Mouse (Mus musculus) neural tube, embryonic 14.5 days (tissue): ENCODE data around the gene Kcnd3. TPM values are rescaled to one million over a fixed set of nuclear protein-coding genes. Genes with fewer than 3 reads are reported as not detected.

ENCODE experiments used
- ATAC-seq: fragments of 200-750 bp; cut with Nextera tagmentation; 2 replicates; pipeline ENCODE4 v1.8.0; 2017; ENCODE audit warnings: low read depth, mild to moderate bottlenecking, moderate TSS enrichment, moderate library complexity
- H3K27ac ChIP-seq: fragments of 300-500 bp; sonication (generic); 2 replicates; pipeline ENCODE4 v1.5.1; 2014; ENCODE audit warnings: low read depth, mild to moderate bottlenecking, control low read depth, low read length, moderate library complexity, mixed read lengths
- H3K27me3 ChIP-seq: fragments of 300-500 bp; sonication (generic); 2 replicates; pipeline ENCODE4 v1.6.1; 2014; ENCODE audit warnings: low read length; ENCODE audit not compliant: control insufficient read depth, insufficient read depth
- H3K36me3 ChIP-seq: fragments of 300-500 bp; sonication (generic); 2 replicates; pipeline ENCODE4 v1.6.1; 2014; ENCODE audit warnings: low read length, mixed read lengths; ENCODE audit not compliant: control insufficient read depth, insufficient read depth
- H3K4me1 ChIP-seq: fragments of 300-500 bp; sonication (generic); 2 replicates; pipeline ENCODE4 v1.6.1; 2014; ENCODE audit warnings: low read length; ENCODE audit not compliant: control insufficient read depth, insufficient read depth
- H3K4me2 ChIP-seq: fragments of 300-500 bp; sonication (generic); 2 replicates; pipeline ENCODE4 v1.6.1; 2014; ENCODE audit warnings: mild to moderate bottlenecking, low read depth, low read length, control low read depth
- H3K4me3 ChIP-seq: fragments of 300-500 bp; sonication (generic); 2 replicates; pipeline ENCODE4 v1.5.1; 2014; ENCODE audit warnings: low read depth, low read length, control low read depth, mixed read lengths
- H3K9ac ChIP-seq: fragments of 300-500 bp; sonication (generic); replicated peaks from 2 replicates; pipeline ENCODE4 v1.6.1; 2014; ENCODE audit warnings: low read depth, mild to moderate bottlenecking, control low read depth, low read length, mixed read lengths
- H3K9me3 ChIP-seq: fragments of 300-500 bp; sonication (generic); 2 replicates; pipeline ENCODE4 v1.6.1; 2016; ENCODE audit warnings: low read length; ENCODE audit not compliant: control insufficient read depth
- WGBS: fragments of 180-500 bp; shearing (Covaris S2); extraction: QIAGEN DNeasy Blood & Tissue Kit; methylation state at CpG from one replicate; pipeline ENCODE4 v1.1.7; 2014; 5-methylcytosine and 5-hydroxymethylcytosine counted together
- polyA plus RNA-seq: library from polyadenylated mRNA; unstranded; fragments of >200 nt; fragmentation: Nextera tagmentation; extraction: Ambion mirVana; gene quantifications from 2 replicates; pipeline ENCODE4 v1.2.1, GENCODE M21; 2014

The Kcnd3 gene
- polyA plus RNA-seq, 1 experiment from 2014 or later = 11.6 TPM

DNA sequence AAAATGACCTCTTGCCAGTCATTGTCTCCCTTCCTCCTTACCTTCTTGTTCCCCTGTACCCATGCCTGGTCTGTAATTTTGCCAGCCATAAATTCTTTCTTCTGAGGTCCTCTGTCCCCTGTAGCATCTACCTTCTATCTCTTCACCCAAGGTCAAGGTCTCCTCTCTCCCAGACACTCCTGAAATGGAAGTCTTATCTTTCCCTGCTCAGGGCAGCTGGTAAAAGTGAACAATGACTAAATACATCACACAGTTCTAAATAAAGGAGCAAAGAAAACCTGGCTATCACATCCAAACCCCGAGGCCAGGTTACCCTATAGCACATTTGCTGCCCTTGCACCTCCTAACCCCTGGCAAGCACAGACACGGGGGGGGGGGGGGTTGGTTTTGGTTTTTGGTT lies 208.4 kb downstream of the Kcnd3 start:
- H3K9me3 ChIP-seq = no peaks in the 10 kb centered on the region
- WGBS = 78% methylated on average over 2 of the region's 2 CpGs
- no peak overlapping the region for H3K9ac ChIP-seq
- no peak overlapping the region for H3K4me2 ChIP-seq
- H3K4me1 ChIP-seq = no peaks in the 10 kb centered on the region
- H3K27ac ChIP-seq = no peak overlapping the region
- no peaks in the 10 kb centered on the region for H3K36me3 ChIP-seq
- no peaks in the 10 kb centered on the region for H3K27me3 ChIP-seq
- ATAC-seq = no peak
- H3K4me3 ChIP-seq = no peak overlapping the region

- no peak for ATAC-seq
- Histone ChIP-seq H3K9me3 (no peaks in the 10 kb centered on the region), H3K27ac (no peak overlapping the region), H3K36me3 (no peaks in the 10 kb centered on the region), H3K4me2 (no peak overlapping the region), H3K4me1 (no peaks in the 10 kb centered on the region), H3K4me3 (no peak overlapping the region), H3K27me3 (no peaks in the 10 kb centered on the region), H3K9ac (no peak overlapping the region)
- 85% methylated on average over 8 of the region's 8 CpGs for WGBS
Observed at GRCm38 (mm10) chr3:105663043-105663442, 210.9 kb downstream of the Kcnd3 start.

DNA sequence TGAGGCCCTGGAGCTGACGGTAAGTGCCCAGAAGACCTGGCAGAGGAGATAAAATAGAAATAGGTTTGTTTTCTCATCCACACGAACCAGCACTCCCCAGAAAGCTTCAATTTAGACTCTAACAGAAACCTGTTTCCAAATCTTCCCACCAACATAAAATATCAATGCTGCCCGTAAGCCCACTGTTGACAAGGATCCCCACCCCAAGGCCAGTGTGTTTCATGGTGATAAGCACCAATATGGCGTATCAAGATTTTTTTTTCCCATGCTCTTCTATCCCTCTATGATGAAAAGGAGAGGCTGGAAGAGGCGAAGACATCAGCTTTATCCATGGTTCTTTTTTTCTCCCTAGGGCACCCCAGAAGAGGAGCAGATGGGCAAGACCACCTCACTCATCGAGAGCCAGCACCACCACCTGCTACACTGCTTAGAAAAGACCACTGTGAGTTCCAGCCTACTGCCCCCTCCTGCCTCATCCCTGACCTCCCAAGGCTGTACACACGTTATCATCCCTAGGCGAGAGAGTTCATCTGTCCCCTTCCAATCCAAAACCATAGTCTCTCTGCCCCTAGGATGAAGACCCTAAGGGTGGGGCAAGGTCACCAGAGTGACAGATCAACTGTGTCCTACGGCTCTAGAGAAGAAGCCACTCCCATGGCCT lies 213.1 kb downstream of the Kcnd3 start:
- no peaks in the 10 kb centered on the region for H3K4me1 ChIP-seq
- no peak overlapping the region for H3K4me3 ChIP-seq
- H3K4me2 ChIP-seq = no peak overlapping the region
- H3K27me3 ChIP-seq = no peaks in the 10 kb centered on the region
- H3K27ac ChIP-seq = no peak overlapping the region
- H3K9me3 ChIP-seq = no peaks in the 10 kb centered on the region
- no peak for ATAC-seq
- H3K36me3 ChIP-seq = no peaks in the 10 kb centered on the region
- WGBS = 90% methylated on average over 9 of the region's 9 CpGs
- no peak overlapping the region for H3K9ac ChIP-seq

DNA sequence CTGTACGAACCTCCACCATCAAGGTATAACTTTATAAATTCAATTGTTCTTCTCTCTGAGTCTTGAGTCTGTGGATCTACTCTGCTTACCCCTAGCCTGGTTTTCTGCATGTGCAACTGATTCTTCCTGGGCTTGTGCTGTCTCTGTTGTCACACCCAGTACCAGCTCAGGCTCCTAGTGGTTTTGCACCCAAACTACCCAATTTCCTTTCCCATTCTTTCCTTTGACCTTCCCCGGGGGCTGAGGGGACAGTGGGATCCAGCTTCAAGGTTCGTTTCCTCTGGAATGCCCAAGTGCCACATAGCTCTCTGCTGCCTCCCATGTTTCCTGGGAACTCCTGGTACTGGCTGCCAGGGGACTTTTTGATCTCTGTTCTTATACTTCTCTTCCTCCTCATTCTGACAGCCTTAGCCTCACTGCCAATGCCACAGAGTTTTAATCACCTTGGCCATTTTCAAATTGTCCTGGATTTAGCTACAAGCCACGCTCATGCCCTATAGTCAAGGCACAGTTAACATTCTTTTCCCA lies 214.9 kb downstream of the Kcnd3 start:
- no peaks in the 10 kb centered on the region for H3K27me3 ChIP-seq
- no peaks in the 10 kb centered on the region for H3K4me1 ChIP-seq
- no peak overlapping the region for H3K27ac ChIP-seq
- H3K9ac ChIP-seq = no peak overlapping the region
- no peak for ATAC-seq
- WGBS = 68% methylated on average over 4 of the region's 4 CpGs
- no peak overlapping the region for H3K4me2 ChIP-seq
- no peaks in the 10 kb centered on the region for H3K36me3 ChIP-seq
- H3K4me3 ChIP-seq = no peak overlapping the region
- H3K9me3 ChIP-seq = no peaks in the 10 kb centered on the region

DNA sequence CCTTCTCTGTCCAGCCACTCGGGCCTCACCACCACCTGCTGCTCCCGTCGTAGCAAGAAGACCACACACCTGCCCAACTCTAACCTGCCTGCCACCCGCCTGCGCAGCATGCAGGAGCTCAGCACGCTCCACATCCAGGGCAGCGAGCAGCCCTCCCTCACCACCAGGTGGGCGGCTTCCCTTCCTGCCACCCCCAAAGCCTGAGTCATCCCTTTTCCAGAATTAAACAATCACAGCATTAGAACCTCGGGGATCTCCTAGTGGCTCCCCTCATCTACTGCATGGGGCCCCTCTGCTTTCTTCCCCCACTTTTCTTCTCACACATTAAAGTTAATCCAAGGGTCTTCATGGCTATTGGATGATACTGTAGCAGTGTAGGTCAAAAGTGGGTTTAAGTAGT lies 216.0 kb downstream of the Kcnd3 start:
- no peak overlapping the region for H3K9ac ChIP-seq
- no peak for ATAC-seq
- no peak overlapping the region for H3K4me2 ChIP-seq
- H3K36me3 ChIP-seq = no peaks in the 10 kb centered on the region
- H3K4me3 ChIP-seq = no peak overlapping the region
- no peaks in the 10 kb centered on the region for H3K27me3 ChIP-seq
- no peak overlapping the region for H3K27ac ChIP-seq
- H3K4me1 ChIP-seq = no peaks in the 10 kb centered on the region
- H3K9me3 ChIP-seq = no peaks in the 10 kb centered on the region
- 55% methylated on average over 9 of the region's 9 CpGs for WGBS

GRCm38 (mm10) chr3:105669776-105670175 lies 217.6 kb downstream of the Kcnd3 start:
- H3K36me3 ChIP-seq = no peaks in the 10 kb centered on the region
- H3K4me1 ChIP-seq = no peaks in the 10 kb centered on the region
- no peaks in the 10 kb centered on the region for H3K27me3 ChIP-seq
- H3K27ac ChIP-seq = no peak overlapping the region
- no peak overlapping the region for H3K4me3 ChIP-seq
- H3K4me2 ChIP-seq = no peak overlapping the region
- no peak overlapping the region for H3K9ac ChIP-seq
- WGBS = 80% methylated on average over 3 of the region's 3 CpGs
- ATAC-seq = no peak
- H3K9me3 ChIP-seq = no peaks in the 10 kb centered on the region

- Histone ChIP-seq H3K9me3 (no peaks in the 10 kb centered on the region), H3K4me2 (no peak overlapping the region), H3K4me1 (no peaks in the 10 kb centered on the region), H3K9ac (no peak overlapping the region), H3K4me3 (no peak overlapping the region), H3K27ac (no peak overlapping the region), H3K27me3 (no peaks in the 10 kb centered on the region), H3K36me3 (no peaks in the 10 kb centered on the region)
- WGBS = 70% methylated on average over 1 of the region's 1 CpGs
- ATAC-seq = no peak
Observed at GRCm38 (mm10) chr3:105670801-105671200, 218.7 kb downstream of the Kcnd3 start.

DNA sequence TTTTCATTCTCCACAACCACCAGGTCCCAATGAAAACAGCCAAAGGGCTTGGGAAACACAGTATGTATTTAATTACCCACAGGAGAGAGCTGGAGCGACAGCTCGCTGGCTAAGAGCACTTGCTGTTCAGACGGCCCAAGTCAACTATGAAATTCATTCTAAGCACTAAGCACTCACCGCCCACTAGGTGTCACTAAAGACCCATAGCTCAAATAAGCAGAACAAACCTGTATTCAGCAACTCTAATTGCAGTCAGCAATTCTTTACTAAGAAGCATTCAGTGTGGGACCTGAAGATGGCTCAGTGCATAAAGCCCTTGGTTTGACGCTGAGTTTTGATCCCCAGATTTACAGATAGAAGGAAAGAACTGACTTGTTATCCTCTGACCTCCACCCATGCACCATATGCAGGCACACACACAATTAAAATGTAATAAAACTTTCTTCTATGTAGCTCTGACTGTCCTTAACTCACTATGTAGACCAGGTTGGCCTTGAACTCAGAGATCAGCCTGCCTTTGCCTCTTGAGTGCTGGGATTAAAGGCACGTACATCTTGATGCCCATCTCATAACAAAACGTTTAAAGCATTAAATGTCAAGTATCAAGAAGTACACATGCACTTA lies 222.6 kb downstream of the Kcnd3 start:
- Histone ChIP-seq H3K36me3 (peaks cover 8% of the 10 kb centered on the region; the same call in 1 of the 2 replicates), H3K4me1 (no peaks in the 10 kb centered on the region), H3K27me3 (no peaks in the 10 kb centered on the region), H3K4me3 (no peak overlapping the region), H3K9me3 (no peaks in the 10 kb centered on the region), H3K4me2 (no peak overlapping the region), H3K27ac (no peak overlapping the region), H3K9ac (no peak overlapping the region)
- ATAC-seq = peak; percentile 89
- WGBS = 26% methylated on average over 7 of the region's 7 CpGs

GRCm38 (mm10) chr3:105675932-105676331 lies 223.8 kb downstream of the Kcnd3 start:
- Histone ChIP-seq H3K27me3 (no peaks in the 10 kb centered on the region), H3K9me3 (no peaks in the 10 kb centered on the region), H3K4me1 (no peaks in the 10 kb centered on the region), H3K27ac (no peak overlapping the region), H3K4me2 (no peak overlapping the region), H3K4me3 (no peak overlapping the region), H3K9ac (no peak overlapping the region), H3K36me3 (peaks cover 12% of the 10 kb centered on the region; the same call in 1 of the 2 replicates)
- WGBS = 61% methylated on average over 2 of the region's 2 CpGs
- no peak for ATAC-seq
